Mouse (Mus musculus): ENCODE measurements around the gene Gm281.

- TF ChIP-seq CTCF (IDR thresholded peaks at IDR 0.05) (peak; percentile 64), EP300 (IDR thresholded peaks at IDR 0.05) (no peak)
Measured at GRCm38 (mm10) chr14:13950401-13950800, 36.1 kb upstream of the Gm281 start.
